Mouse (Mus musculus) kidney, embryonic 16.5 days (tissue): Measurements from ENCODE around the gene Ergic1. TPM values are rescaled to one million over a fixed set of nuclear protein-coding genes. Genes with fewer than 3 reads are reported as not detected.

Experiments used
- ATAC-seq: fragments of 200-750 bp; cut with Nextera tagmentation; 2 replicates; pipeline ENCODE4 v1.8.0; 2017; ENCODE audit warnings: moderate TSS enrichment; ENCODE audit not compliant: low FRiP score, low TSS enrichment
- H3K27ac ChIP-seq: fragments of 300-500 bp; sonication (generic); 2 replicates; pipeline ENCODE4 v1.5.1; 2014; ENCODE audit warnings: low read length
- H3K27me3 ChIP-seq: fragments of 300-500 bp; sonication (generic); 2 replicates; pipeline ENCODE4 v1.6.1; 2014; ENCODE audit warnings: low read length, control low read depth, mixed read lengths; ENCODE audit not compliant: insufficient read depth
- H3K36me3 ChIP-seq: fragments of 300-500 bp; sonication (generic); 2 replicates; pipeline ENCODE4 v1.6.1; 2014; ENCODE audit warnings: low read length, control low read depth, mixed read lengths; ENCODE audit not compliant: insufficient read depth
- H3K4me1 ChIP-seq: fragments of 300-500 bp; sonication (generic); 2 replicates; pipeline ENCODE4 v1.6.1; 2014; ENCODE audit warnings: low read length, control low read depth, mixed read lengths; ENCODE audit not compliant: insufficient read depth
- H3K4me2 ChIP-seq: fragments of 300-500 bp; sonication (generic); replicated peaks from 2 replicates; pipeline ENCODE4 v1.6.1; 2014; ENCODE audit warnings: low read depth, low read length
- H3K4me3 ChIP-seq: fragments of 300-500 bp; sonication (generic); 2 replicates; pipeline ENCODE4 v1.5.1; 2014; ENCODE audit warnings: mild to moderate bottlenecking, low read length
- H3K9ac ChIP-seq: fragments of 300-500 bp; sonication (generic); replicated peaks from 2 replicates; pipeline ENCODE4 v1.6.1; 2014; ENCODE audit warnings: low read length
- H3K9me3 ChIP-seq: fragments of 300-500 bp; sonication (generic); 2 replicates; pipeline ENCODE4 v1.6.1; 2016; ENCODE audit warnings: low read length, control low read depth
- WGBS: fragments of 180-500 bp; shearing (Covaris S2); extraction: QIAGEN DNeasy Blood & Tissue Kit; methylation state at CpG from one replicate; pipeline ENCODE4 v1.1.7; 2014; 5-methylcytosine and 5-hydroxymethylcytosine counted together
- polyA plus RNA-seq: library from polyadenylated mRNA; unstranded; fragments of >200 nt; fragmentation: Nextera tagmentation; extraction: Ambion mirVana; gene quantifications from 2 replicates; pipeline ENCODE4 v1.2.1, GENCODE M21; 2015

Gene Ergic1
- 131 and 141 TPM in 2 replicates for polyA plus RNA-seq

DNA sequence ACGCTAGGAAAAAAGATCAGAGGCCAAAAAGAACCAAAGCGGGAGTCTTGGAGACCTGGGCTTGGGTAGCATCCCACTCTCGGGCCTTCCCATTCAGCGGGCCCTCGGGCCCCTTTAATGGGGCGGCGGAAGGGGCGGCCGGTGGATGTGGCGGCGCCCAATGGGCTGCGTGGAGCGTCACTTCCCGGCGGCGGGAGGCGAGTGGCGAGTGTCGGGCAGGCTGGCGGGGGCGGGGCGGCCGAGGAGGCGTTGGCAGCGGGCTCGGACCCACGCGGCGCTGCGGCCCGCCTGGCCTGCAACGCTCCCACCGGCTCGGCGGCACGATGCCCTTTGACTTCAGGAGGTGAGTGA is at the start of gene Ergic1:
TSS of gene Ergic1 (plus strand) at position 200 of the 351 bp plus-strand sequence.
- ATAC-seq: peak; percentile 95
- H3K4me3 ChIP-seq: peak within 1 kb of the TSS; percentile 86
- peak within 1 kb of the TSS; percentile 85 for H3K27ac ChIP-seq
- no peaks in the 10 kb centered on the region for H3K27me3 ChIP-seq
- peak within 1 kb of the TSS; percentile 92 for H3K9ac ChIP-seq
- H3K4me2 ChIP-seq: peak within 1 kb of the TSS; percentile 96
- H3K9me3 ChIP-seq: peaks cover 4% of the 10 kb centered on the region; the same call in 1 of the 2 replicates
- peaks cover 40% of the 10 kb centered on the region for H3K4me1 ChIP-seq
- WGBS: 0% methylated on average over 26 of the region's 36 CpGs
- H3K36me3 ChIP-seq: 0 out of 2 replicates have a peak, but pooled peaks cover 10% of the 10 kb centered on the region

GRCm38 (mm10) chr17:26511816-26512774 is 49.2 kb upstream of the Ergic1 start:
- no peak overlapping the region for H3K4me2 ChIP-seq
- H3K9ac ChIP-seq: no peak overlapping the region
- H3K27ac ChIP-seq: no peak overlapping the region
- H3K9me3 ChIP-seq: no peaks in the 10 kb centered on the region
- H3K36me3 ChIP-seq: no peaks in the 10 kb centered on the region
- H3K4me1 ChIP-seq: peaks cover 9% of the 10 kb centered on the region
- H3K27me3 ChIP-seq: no peaks in the 10 kb centered on the region
- ATAC-seq: no peak
- H3K4me3 ChIP-seq: no peak overlapping the region
- WGBS: 66% methylated on average over 7 of the region's 7 CpGs

DNA sequence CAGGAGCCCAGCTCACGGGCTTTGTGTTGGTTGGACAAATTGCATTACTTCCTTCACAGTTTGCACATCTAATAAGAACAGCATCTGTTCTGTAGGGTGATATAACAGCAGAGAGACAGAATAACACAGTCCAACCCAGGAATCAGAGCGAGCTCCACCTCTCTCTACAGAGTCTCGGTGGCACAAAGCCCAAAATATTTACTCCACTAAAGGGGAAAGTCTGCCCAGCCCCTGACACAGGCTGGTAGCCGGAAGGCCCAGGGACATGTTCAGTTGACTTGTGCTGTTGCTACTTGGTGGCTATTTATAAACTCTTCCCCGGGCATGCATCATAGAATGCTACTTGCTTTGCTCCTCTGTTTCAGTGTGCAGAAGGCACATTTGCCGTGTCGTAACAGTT is 48.3 kb upstream of the Ergic1 start:
- 71% methylated on average over 7 of the region's 7 CpGs for WGBS

GRCm38 (mm10) chr17:26513459-26514290 is 47.6 kb upstream of the Ergic1 start:
- Histone ChIP-seq H3K4me1 (peaks cover 6% of the 10 kb centered on the region), H3K36me3 (no peaks in the 10 kb centered on the region), H3K9ac (no peak overlapping the region), H3K27ac (no peak overlapping the region), H3K4me3 (no peak overlapping the region), H3K4me2 (no peak overlapping the region), H3K9me3 (no peaks in the 10 kb centered on the region), H3K27me3 (no peaks in the 10 kb centered on the region)
- ATAC-seq: no peak
- 75% methylated on average over 6 of the region's 6 CpGs for WGBS

More for the DNA sequence above, 48.3 kb upstream of the Ergic1 start:
- Histone ChIP-seq H3K9ac (no peak overlapping the region), H3K4me3 (no peak overlapping the region), H3K36me3 (no peaks in the 10 kb centered on the region), H3K27ac (no peak overlapping the region), H3K4me2 (no peak overlapping the region), H3K4me1 (peaks cover 6% of the 10 kb centered on the region), H3K27me3 (no peaks in the 10 kb centered on the region), H3K9me3 (no peaks in the 10 kb centered on the region)
- no peak for ATAC-seq

DNA sequence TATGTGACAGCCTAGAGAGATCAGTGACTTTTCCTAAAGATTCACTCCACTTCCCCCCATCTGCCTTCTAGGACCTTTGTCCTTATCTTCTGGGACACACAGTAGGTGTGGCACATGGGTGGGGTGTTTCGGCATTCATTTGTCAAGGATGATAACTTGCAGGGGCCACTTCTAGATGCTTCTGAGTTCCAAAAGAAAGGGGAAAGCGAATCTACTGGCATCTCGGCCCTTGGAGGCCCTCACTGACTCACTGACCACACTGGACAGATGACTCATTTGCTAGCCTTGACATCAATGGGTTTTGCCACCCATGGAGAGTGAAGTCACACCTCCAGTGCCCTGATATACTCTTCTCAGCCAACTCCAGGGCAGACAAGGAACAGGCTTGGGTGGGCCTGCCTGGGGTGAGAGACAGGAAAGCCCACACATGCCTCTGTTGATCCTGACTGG is 46.7 kb upstream of the Ergic1 start:
- Histone ChIP-seq H3K9ac (no peak overlapping the region), H3K27ac (no peak overlapping the region), H3K4me1 (peaks cover 3% of the 10 kb centered on the region; the same call in 1 of the 2 replicates), H3K36me3 (no peaks in the 10 kb centered on the region), H3K27me3 (no peaks in the 10 kb centered on the region), H3K4me3 (no peak overlapping the region), H3K4me2 (no peak overlapping the region), H3K9me3 (no peaks in the 10 kb centered on the region)
- WGBS: 84% methylated on average over 3 of the region's 3 CpGs
- no peak for ATAC-seq

GRCm38 (mm10) chr17:26515675-26516074 is 45.6 kb upstream of the Ergic1 start:
- Histone ChIP-seq H3K4me2 (no peak overlapping the region), H3K4me1 (no peaks in the 10 kb centered on the region; the same call in 1 of the 2 replicates), H3K36me3 (no peaks in the 10 kb centered on the region), H3K9me3 (no peaks in the 10 kb centered on the region), H3K27ac (no peak overlapping the region), H3K9ac (no peak overlapping the region), H3K27me3 (no peaks in the 10 kb centered on the region), H3K4me3 (no peak overlapping the region)
- no peak for ATAC-seq
- WGBS: 80% methylated on average over 4 of the region's 4 CpGs

GRCm38 (mm10) chr17:26518306-26518705 is 43.0 kb upstream of the Ergic1 start:
- no peaks in the 10 kb centered on the region for H3K9me3 ChIP-seq
- no peak overlapping the region for H3K27ac ChIP-seq
- H3K27me3 ChIP-seq: no peaks in the 10 kb centered on the region
- H3K4me1 ChIP-seq: no peaks in the 10 kb centered on the region; the same call in 1 of the 2 replicates
- H3K9ac ChIP-seq: no peak overlapping the region
- no peak for ATAC-seq
- H3K36me3 ChIP-seq: no peaks in the 10 kb centered on the region
- WGBS: 84% methylated on average over 3 of the region's 3 CpGs
- no peak overlapping the region for H3K4me3 ChIP-seq
- no peak overlapping the region for H3K4me2 ChIP-seq

- H3K4me1 ChIP-seq: no peaks in the 10 kb centered on the region
- H3K36me3 ChIP-seq: no peaks in the 10 kb centered on the region
- no peaks in the 10 kb centered on the region for H3K9me3 ChIP-seq
- WGBS: 69% methylated on average over 4 of the region's 4 CpGs
- no peak overlapping the region for H3K4me3 ChIP-seq
- ATAC-seq: peak; percentile 19; the same call in 1 of the 2 replicates
- H3K27ac ChIP-seq: no peak overlapping the region
- no peak overlapping the region for H3K9ac ChIP-seq
- no peak overlapping the region for H3K4me2 ChIP-seq
- H3K27me3 ChIP-seq: no peaks in the 10 kb centered on the region
These were observed 38.6 kb upstream of the Ergic1 start for GRCm38 (mm10) chr17:26522711-26523110.

GRCm38 (mm10) chr17:26524316-26524715 is 37.0 kb upstream of the Ergic1 start:
- ATAC-seq: no peak
- H3K4me3 ChIP-seq: no peak overlapping the region
- H3K4me1 ChIP-seq: no peaks in the 10 kb centered on the region
- no peaks in the 10 kb centered on the region for H3K27me3 ChIP-seq
- no peak overlapping the region for H3K4me2 ChIP-seq
- no peaks in the 10 kb centered on the region for H3K9me3 ChIP-seq
- no peak overlapping the region for H3K9ac ChIP-seq
- no peaks in the 10 kb centered on the region for H3K36me3 ChIP-seq
- no peak overlapping the region for H3K27ac ChIP-seq
